ENCODE assay signal across 24 mouse cellular contexts in genomic region chr16:89968058-89968457, GRCm38 (mm10).
A peak's percentile ranks its signal among the peaks of the same experiment; 100 is the strongest.
DNase-seq lines count a peak whose midpoint lies in the region; ATAC-seq lines count a peak whose summit lies in the region.
"Had no signal": no experiment of that assay in that cellular context is flagged by ENCODE, and none has a peak within 500 bp of the region (broad histone marks: within the 10 kb centered on the region; RNA-seq: fewer than 3 reads in every experiment).

No protein-coding gene starts in this region.

- no peak overlapping the region for H3K4me2 ChIP-seq in embryonic facial prominence, embryonic 15.5 days (replicated peaks)
- H3K4me2 ChIP-seq: heart, embryonic 12.5 days; intestine, embryonic 15.5 days; liver, embryonic 13.5 days; midbrain, embryonic 12.5 days had no signal

- intact Hi-C loops in left cerebral cortex, postnatal 36 days (cut with DNase I), result no loop called here

- H3K9me3 ChIP-seq in embryonic facial prominence, embryonic 15.5 days (replicated peaks), result 0 out of 2 replicates have a peak, but pooled peaks cover 3% of the 10 kb centered on the region
- H3K9me3 ChIP-seq: intestine, embryonic 15.5 days; midbrain, embryonic 12.5 days had no signal

- 61% methylated on average over 6 of the region's 6 CpGs for WGBS in embryonic facial prominence, embryonic 15.5 days

- no peaks in the 10 kb centered on the region for H3K27me3 ChIP-seq in embryonic facial prominence, embryonic 15.5 days
- H3K27me3 ChIP-seq: heart, embryonic 12.5 days; intestine, embryonic 15.5 days; liver, embryonic 13.5 days; midbrain, embryonic 12.5 days had no signal

- H3K4me3 ChIP-seq in embryonic facial prominence, embryonic 15.5 days (replicated peaks), result no peak overlapping the region
- H3K4me3 ChIP-seq: heart, embryonic 12.5 days; hindbrain, embryonic 10.5 days; intestine, embryonic 15.5 days; liver, embryonic 13.5 days; midbrain, embryonic 12.5 days had no signal

- H3K4me1 ChIP-seq in embryonic facial prominence, embryonic 15.5 days, result peaks cover 11% of the 10 kb centered on the region
- H3K4me1 ChIP-seq: heart, embryonic 12.5 days; intestine, embryonic 15.5 days had no signal

- H3K9ac ChIP-seq in embryonic facial prominence, embryonic 15.5 days, result no peak overlapping the region
- H3K9ac ChIP-seq: forebrain, postnatal 0 days; heart, embryonic 12.5 days; intestine, embryonic 15.5 days; liver, embryonic 13.5 days; midbrain, embryonic 12.5 days had no signal

- H3K36me3 ChIP-seq in embryonic facial prominence, embryonic 15.5 days, result no peaks in the 10 kb centered on the region
- H3K36me3 ChIP-seq: heart, embryonic 12.5 days; intestine, embryonic 15.5 days; liver, embryonic 13.5 days; midbrain, embryonic 12.5 days had no signal

- ATAC-seq in embryonic facial prominence, embryonic 15.5 days (ENCODE audit: insufficient number of reproducible peaks, low FRiP score, low TSS enrichment, low read depth), result no peak
- ATAC-seq: activated CD4-positive, CD25-positive, alpha-beta regulatory T cell, adult 4 months; forebrain, postnatal 0 days; intestine, embryonic 15.5 days had no signal

- peak; percentile 75 for DNase-seq in layer of hippocampus, adult 9-11 months
- DNase-seq in layer of hippocampus, adult 9-10 months (ENCODE audit: low spot score), result no peak
- peak; percentile 22 to 74 for DNase-seq in frontal cortex, adult 2 months (ENCODE audit: extremely low spot score in 1 of 2, low spot score in 1 of 2)
- DNase-seq in left cerebral cortex, postnatal 36 days (ENCODE audit: low spot score in 2 of 2), result peak; percentile 64 to 72
- DNase-seq in spleen, postnatal 10 days (ENCODE audit: low spot score in 2 of 2), result no peak
- no peak for DNase-seq in thymus, postnatal 10 days (ENCODE audit: low spot score in 2 of 2)
- DNase-seq in lung, postnatal 14 days, result no peak
- DNase-seq: adrenal gland, postnatal 10 days; cerebellum, adult 2 months; cerebellum, postnatal 36 days; embryo, embryonic 11 days; forebrain, postnatal 0 days; gastrocnemius, postnatal 10 days; heart, postnatal 10 days; kidney, adult 8-10 months; kidney, postnatal 10 days; liver, embryonic 13.5 days; lung, adult 2 months had no signal

- 0 out of 2 replicates have a peak overlapping the region, but pooled peaks have one; percentile 34 for H3K27ac ChIP-seq in embryonic facial prominence, embryonic 15.5 days (replicated peaks)
- H3K27ac ChIP-seq: hindbrain, embryonic 10.5 days; intestine, embryonic 15.5 days; liver, embryonic 13.5 days; midbrain, embryonic 12.5 days had no signal

Comparison
In these comparisons a context has a peak if more than half of its experiments do, and no peak if none do; other contexts are left out.
1. DNase-seq: peak in layer of hippocampus, adult 9-11 months (single experiment), frontal cortex, adult 2 months (2 of 2) and left cerebral cortex, postnatal 36 days (2 of 2); none in layer of hippocampus, adult 9-10 months (single experiment), spleen, postnatal 10 days (0 of 2), thymus, postnatal 10 days (0 of 2) and lung, postnatal 14 days (single experiment).